ENCODE assay signal across 9 mouse cellular contexts in the genomic region with DNA sequence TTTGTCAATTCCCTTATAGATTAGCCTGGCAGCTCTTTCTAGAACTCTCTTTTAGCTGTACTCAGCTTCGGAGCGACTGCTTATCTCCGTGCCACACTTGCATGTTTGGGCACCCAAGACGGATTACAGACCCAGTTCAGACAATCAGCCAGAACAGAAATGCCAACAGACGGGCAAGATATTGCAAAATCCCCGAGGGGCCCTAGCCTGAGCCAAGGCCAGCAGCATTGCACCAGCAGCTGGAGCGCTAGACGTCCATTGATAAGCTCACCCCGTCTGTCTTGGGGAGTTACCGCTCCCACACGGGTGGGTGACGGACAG. TPM values are rescaled to one million over a fixed set of nuclear protein-coding genes. Genes with fewer than 3 reads are reported as not detected.
A peak's percentile ranks its signal among the peaks of the same experiment; 100 is the strongest.
DNase-seq lines count a peak whose midpoint lies in the region; ATAC-seq lines count a peak whose summit lies in the region.
"Had no signal": no experiment of that assay in that cellular context is flagged by ENCODE, and none has a peak within 500 bp of the region (broad histone marks: within the 10 kb centered on the region; RNA-seq: fewer than 3 reads in every experiment).

No protein-coding gene starts in this region.

- peak; percentile 77 for DNase-seq in heart, embryonic 10.5 days (ENCODE audit: low spot score)
- DNase-seq in heart, adult 8-10 months (ENCODE audit: low spot score) = no peak
- DNase-seq in adipocyte (ENCODE audit: low spot score) = peak; percentile 88
- DNase-seq in cerebellum, postnatal 36 days = no peak
- no peak for DNase-seq in heart, postnatal 14 days

- H3K4me1 ChIP-seq in heart, embryonic 10.5 days = peaks cover 10% of the 10 kb centered on the region
- H3K4me1 ChIP-seq in erythroblast, embryonic 14.5 days (ENCODE audit: control insufficient read depth) = peaks cover 55% of the 10 kb centered on the region
- peaks cover 24% of the 10 kb centered on the region for H3K4me1 ChIP-seq in megakaryocyte, embryonic 14.5 days
- H3K4me1 ChIP-seq in kidney, embryonic 14.5 days (ENCODE audit: control insufficient read depth, insufficient read depth, low read length) = no peaks in the 10 kb centered on the region

- no peak overlapping the region for H3K9ac ChIP-seq in kidney, embryonic 14.5 days (ENCODE audit: low read depth, low read length)
- H3K9ac ChIP-seq: forebrain, embryonic 15.5 days had no signal

- WGBS in heart, embryonic 10.5 days = 52% methylated on average over 12 of the region's 12 CpGs
- WGBS in kidney, embryonic 14.5 days = 90% methylated on average over 12 of the region's 12 CpGs

- no peak overlapping the region for H3K4me2 ChIP-seq in kidney, embryonic 14.5 days (replicated peaks; ENCODE audit: low read depth, low read length)
- H3K4me2 ChIP-seq: forebrain, embryonic 15.5 days had no signal

- H3K9me3 ChIP-seq in heart, embryonic 10.5 days = no peaks in the 10 kb centered on the region
- H3K9me3 ChIP-seq in erythroblast, embryonic 14.5 days (ENCODE audit: control insufficient read depth, low read length) = peaks cover 5% of the 10 kb centered on the region; the same call in 1 of the 2 replicates
- H3K9me3 ChIP-seq in megakaryocyte, embryonic 14.5 days = no peaks in the 10 kb centered on the region
- no peaks in the 10 kb centered on the region for H3K9me3 ChIP-seq in kidney, embryonic 14.5 days (ENCODE audit: control insufficient read depth, low read length)
- H3K9me3 ChIP-seq: forebrain, embryonic 15.5 days had no signal

- H3K36me3 ChIP-seq in heart, embryonic 10.5 days = peaks cover 20% of the 10 kb centered on the region
- H3K36me3 ChIP-seq in erythroblast, embryonic 14.5 days (ENCODE audit: control insufficient read depth) = peaks cover 42% of the 10 kb centered on the region
- H3K36me3 ChIP-seq in megakaryocyte, embryonic 14.5 days (replicated peaks; ENCODE audit: low read length) = peaks cover 28% of the 10 kb centered on the region
- peaks cover 16% of the 10 kb centered on the region for H3K36me3 ChIP-seq in kidney, embryonic 14.5 days (ENCODE audit: control insufficient read depth, insufficient read depth, low read length)

- H3K27me3 ChIP-seq in heart, embryonic 10.5 days (ENCODE audit: insufficient read depth, poor library complexity, severe bottlenecking) = no peaks in the 10 kb centered on the region
- no peaks in the 10 kb centered on the region for H3K27me3 ChIP-seq in erythroblast, embryonic 14.5 days (ENCODE audit: control insufficient read depth)
- no peaks in the 10 kb centered on the region for H3K27me3 ChIP-seq in megakaryocyte, embryonic 14.5 days (replicated peaks)
- H3K27me3 ChIP-seq in kidney, embryonic 14.5 days (ENCODE audit: control insufficient read depth, insufficient read depth, low read length) = no peaks in the 10 kb centered on the region
- H3K27me3 ChIP-seq: forebrain, embryonic 15.5 days had no signal

- no peak overlapping the region for H3K27ac ChIP-seq in heart, embryonic 10.5 days
- H3K27ac ChIP-seq in kidney, embryonic 14.5 days (ENCODE audit: low read depth, low read length) = no peak overlapping the region
- H3K27ac ChIP-seq: forebrain, embryonic 15.5 days had no signal

- intact Hi-C loops in heart, postnatal 14 days (cut with DNase I) = no loop called here

- no peak overlapping the region for H3K4me3 ChIP-seq in heart, embryonic 10.5 days
- H3K4me3 ChIP-seq in erythroblast, embryonic 14.5 days (replicated peaks) = peak overlapping the region; percentile 38
- peak overlapping the region; percentile 51 for H3K4me3 ChIP-seq in megakaryocyte, embryonic 14.5 days (replicated peaks)
- no peak overlapping the region for H3K4me3 ChIP-seq in kidney, embryonic 14.5 days (ENCODE audit: low read length)
- H3K4me3 ChIP-seq: forebrain, embryonic 15.5 days had no signal

- ATAC-seq in kidney, embryonic 14.5 days (ENCODE audit: low FRiP score, low TSS enrichment) = no peak
- ATAC-seq: forebrain, embryonic 15.5 days had no signal

RNA-seq across cellular contexts. Expression of gene Hectd4, which starts 3.9 kb away (rescaled TPM):
- 3.9 and 4.8 TPM in 2 replicates for polyA plus RNA-seq in heart, embryonic 10.5 days (2016; fragmentation: Nextera tagmentation; extraction: Ambion mirVana)
- 10 to 100 TPM; 22.8 to 26.9 (median 24.1) TPM for total RNA-seq in heart, adult 8-10 months (2022)
- 10.6 and 12.1 TPM in 2 replicates for polyA plus RNA-seq in erythroblast, embryonic 14.5 days (2012)
- polyA plus RNA-seq in megakaryocyte, embryonic 14.5 days (2012; ENCODE audit: insufficient read depth, low replicate concordance) = 8.6 and 14.0 TPM in 2 replicates
- 6.2 and 8.0 TPM in 2 replicates for polyA plus RNA-seq in kidney, embryonic 14.5 days (2014; fragmentation: Nextera tagmentation; extraction: Ambion mirVana)
- 10 to 100 TPM; 25.1 to 27.6 TPM for total RNA-seq in heart, postnatal 14 days (2021)

RNA-seq across cellular contexts. Expression of gene Rpl6, which starts 11.8 kb away (rescaled TPM):
- polyA plus RNA-seq in heart, embryonic 10.5 days (2016; fragmentation: Nextera tagmentation; extraction: Ambion mirVana) = 463 and 580 TPM in 2 replicates
- 100 to 1,000 TPM; 525 to 697 (median 601) TPM for total RNA-seq in heart, adult 8-10 months (2022)
- 24.9 and 56.7 TPM in 2 replicates for polyA plus RNA-seq in erythroblast, embryonic 14.5 days (2012)
- polyA plus RNA-seq in megakaryocyte, embryonic 14.5 days (2012; ENCODE audit: insufficient read depth, low replicate concordance) = 95.5 and 547 TPM in 2 replicates
- 738 and 891 TPM in 2 replicates for polyA plus RNA-seq in kidney, embryonic 14.5 days (2014; fragmentation: Nextera tagmentation; extraction: Ambion mirVana)
- total RNA-seq in heart, postnatal 14 days (2021) = 100 to 1,000 TPM; 556 to 621 TPM

RNA-seq across cellular contexts. Expression of gene Ptpn11, which starts 24.9 kb away (rescaled TPM):
- polyA plus RNA-seq in heart, embryonic 10.5 days (2016; fragmentation: Nextera tagmentation; extraction: Ambion mirVana) = 27.2 and 27.8 TPM in 2 replicates
- total RNA-seq in heart, adult 8-10 months (2022) = 100 to 1,000 TPM; 163 to 187 (median 182) TPM
- 1.5 and 2.0 TPM in 2 replicates for polyA plus RNA-seq in erythroblast, embryonic 14.5 days (2012)
- 45.4 and 67.9 TPM in 2 replicates for polyA plus RNA-seq in megakaryocyte, embryonic 14.5 days (2012; ENCODE audit: insufficient read depth, low replicate concordance)
- polyA plus RNA-seq in kidney, embryonic 14.5 days (2014; fragmentation: Nextera tagmentation; extraction: Ambion mirVana) = 21.2 and 26.5 TPM in 2 replicates
- 100 to 1,000 TPM; 147 to 166 TPM for total RNA-seq in heart, postnatal 14 days (2021)

Comparison
In these comparisons a context has a peak if more than half of its experiments do, and no peak if none do; other contexts are left out.
1. DNase-seq: peak in heart, embryonic 10.5 days (single experiment) and adipocyte (single experiment); none in heart, adult 8-10 months (single experiment), cerebellum, postnatal 36 days (0 of 2) and heart, postnatal 14 days (0 of 2).
2. H3K4me3 ChIP-seq: peak in erythroblast, embryonic 14.5 days (single experiment) and megakaryocyte, embryonic 14.5 days (single experiment); none in heart, embryonic 10.5 days (single experiment) and kidney, embryonic 14.5 days (single experiment).